Mouse (Mus musculus): ENCODE results near the gene Rhod. TPM values are rescaled to one million over a fixed set of nuclear protein-coding genes. Genes with fewer than 3 reads are reported as not detected.

Gene Rhod
- polyA plus RNA-seq (2017; shearing (Covaris generic)) = 5.9 TPM

GRCm38 (mm10) chr19:4439161-4439801 lies at the start of gene Rhod:
Gene Rhod (minus strand): TSS chr19:4439432.

GRCm38 (mm10) chr19:4477345-4478189 lies 38.3 kb upstream of the Rhod start, which contains the start of gene Syt12:
Gene Syt12 (minus strand): TSS chr19:4477447.

GRCm38 (mm10) chr19:4397798-4398629 lies 41.2 kb downstream of the Rhod start, which contains the start of gene Kdm2a:
Gene Kdm2a (minus strand): TSS chr19:4398285.

Other genes starting within 250 kb of the Rhod start
- 376 TPM for gene Tbc1d10c, start 248.1 kb downstream of the Rhod start, polyA plus RNA-seq (2017; shearing (Covaris generic))
- 688 TPM for gene Ppp1ca, start 247.4 kb downstream of the Rhod start, polyA plus RNA-seq (2017; shearing (Covaris generic))
- 27.5 TPM for gene Rad9a, start 237.8 kb downstream of the Rhod start, polyA plus RNA-seq (2017; shearing (Covaris generic))
- 36.7 TPM for gene Clcf1, start 225.2 kb downstream of the Rhod start, polyA plus RNA-seq (2017; shearing (Covaris generic))
- not detected for gene AC109138.7, start 225.1 kb downstream of the Rhod start, polyA plus RNA-seq (2017; shearing (Covaris generic))
- 62.7 TPM for gene Pold4, start 207.5 kb downstream of the Rhod start, polyA plus RNA-seq (2017; shearing (Covaris generic))
- 0.67 TPM for gene Ssh3, start 170.3 kb downstream of the Rhod start, polyA plus RNA-seq (2017; shearing (Covaris generic))
- 8.1 TPM for gene Ankrd13d, start 156.3 kb downstream of the Rhod start, polyA plus RNA-seq (2017; shearing (Covaris generic))
- 237 TPM for gene Grk2, start 133.2 kb downstream of the Rhod start, polyA plus RNA-seq (2017; shearing (Covaris generic))
- 84.1 TPM for gene Kdm2a, start 41.1 kb downstream of the Rhod start, polyA plus RNA-seq (2017; shearing (Covaris generic))
- not detected for gene Syt12, start 38.0 kb upstream of the Rhod start, polyA plus RNA-seq (2017; shearing (Covaris generic))
- not detected for gene 2010003K11Rik, start 59.2 kb upstream of the Rhod start, polyA plus RNA-seq (2017; shearing (Covaris generic))
- gene Pcx, start 71.0 kb upstream of the Rhod start, polyA plus RNA-seq (2017; shearing (Covaris generic)) = 6.3 TPM
- gene Lrfn4, start 176.2 kb upstream of the Rhod start, polyA plus RNA-seq (2017; shearing (Covaris generic)) = 0.76 TPM
- 74.6 TPM for gene Rce1, start 186.2 kb upstream of the Rhod start, polyA plus RNA-seq (2017; shearing (Covaris generic))

Data from effector memory CD4-positive, alpha-beta T cell, adult 5 months (primary cell).